Mouse (Mus musculus) lung, postnatal 0 days (tissue): ENCODE data around the gene Dyrk3.

Source experiments
- CTCF ChIP-seq: IDR thresholded peaks from 2 replicates; pipeline ENCODE4 v1.5.1; 2016; ENCODE audit warnings: antibody characterized with exemption, mild to moderate bottlenecking
- EP300 ChIP-seq: IDR thresholded peaks from 2 replicates; pipeline ENCODE4 v1.6.1; 2016; ENCODE audit warnings: antibody characterized with exemption, mild to moderate bottlenecking, control low read depth

DNA sequence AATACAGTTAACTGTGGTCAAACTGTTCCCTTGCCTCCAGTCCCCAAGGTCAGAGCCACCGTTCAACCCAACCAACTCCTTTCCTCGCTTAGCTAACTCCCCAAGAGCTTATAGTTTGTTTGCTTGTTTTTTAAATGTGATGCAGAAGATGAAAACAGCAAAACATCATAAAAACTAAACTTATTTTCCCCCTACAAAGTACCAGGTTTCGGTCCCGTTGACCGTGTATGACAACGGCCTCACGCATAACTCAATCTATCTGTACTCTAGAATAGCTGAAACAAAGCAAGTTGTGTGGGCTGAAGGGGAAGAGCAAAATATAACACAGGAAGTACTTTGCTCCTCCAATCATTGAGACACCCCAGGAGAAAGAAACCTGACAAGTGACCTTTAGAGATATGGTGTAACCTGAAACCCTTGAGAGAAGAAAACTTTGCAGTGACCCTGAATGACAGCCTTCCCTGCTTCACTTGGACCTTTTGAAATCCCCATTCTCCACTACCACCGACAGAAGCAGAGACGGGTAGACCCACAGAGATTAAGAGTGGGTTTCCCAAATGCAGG, 41.9 kb downstream of the Dyrk3 start:
- TF ChIP-seq CTCF: no peak
- TF ChIP-seq EP300: no peak
